Mouse (Mus musculus): ENCODE measurements at regions not wholly inside any gene's neighbourhood (a gene's known extent, or its start where the extent isn't known, plus 50 kb on each side); places are given as distances from the start of the nearest gene placed in this dataset.
A peak's percentile ranks its signal among the peaks of the same experiment; 100 is the strongest.

GRCm38 (mm10) chr1:185900316-185900715, 216.8 kb downstream of the Lyplal1 start:
- Histone ChIP-seq H3K4me1 (ENCODE audit: control insufficient read depth, insufficient read depth, low read length) (no peaks in the 10 kb centered on the region), H3K36me3 (ENCODE audit: control insufficient read depth, insufficient read depth, low read length) (no peaks in the 10 kb centered on the region), H3K4me3 (ENCODE audit: insufficient read depth, low read depth, low read length) (no peak overlapping the region), H3K27me3 (replicated peaks; ENCODE audit: control insufficient read depth, insufficient read depth, low read length) (no peaks in the 10 kb centered on the region), H3K27ac (ENCODE audit: insufficient read depth, low read depth, low read length) (no peak overlapping the region)
- DNase-seq, result no peak
- 75% methylated on average over 3 of the region's 3 CpGs for WGBS
- no peak for TF ChIP-seq CTCF (conservative IDR thresholded peaks at IDR 0.05; ENCODE audit: insufficient read depth, insufficient read length, low read depth, low read length)
- no peak for TF ChIP-seq POLR2A (IDR thresholded peaks at IDR 0.05; ENCODE audit: low read depth, low read length)

GRCm38 (mm10) chr1:185902395-185902794, 214.7 kb downstream of the Lyplal1 start:
- Histone ChIP-seq H3K4me1 (ENCODE audit: control insufficient read depth, insufficient read depth, low read length) (no peaks in the 10 kb centered on the region), H3K27ac (ENCODE audit: insufficient read depth, low read depth, low read length) (no peak overlapping the region), H3K27me3 (replicated peaks; ENCODE audit: control insufficient read depth, insufficient read depth, low read length) (no peaks in the 10 kb centered on the region), H3K36me3 (ENCODE audit: control insufficient read depth, insufficient read depth, low read length) (no peaks in the 10 kb centered on the region), H3K4me3 (ENCODE audit: insufficient read depth, low read depth, low read length) (no peak overlapping the region)
- no peak for DNase-seq
- 89% methylated on average over 3 of the region's 3 CpGs for whole genome bisulfite sequencing
- TF ChIP-seq POLR2A (IDR thresholded peaks at IDR 0.05; ENCODE audit: low read depth, low read length) (no peak), CTCF (conservative IDR thresholded peaks at IDR 0.05; ENCODE audit: insufficient read depth, insufficient read length, low read depth, low read length) (no peak)

GRCm38 (mm10) chr1:185905666-185906065, 211.4 kb downstream of the Lyplal1 start:
- DNase-seq, result no peak
- H3K27me3 ChIP-seq (replicated peaks; ENCODE audit: control insufficient read depth, insufficient read depth, low read length), result no peaks in the 10 kb centered on the region
- H3K4me3 ChIP-seq (ENCODE audit: insufficient read depth, low read depth, low read length), result no peak overlapping the region
- H3K36me3 ChIP-seq (ENCODE audit: control insufficient read depth, insufficient read depth, low read length), result no peaks in the 10 kb centered on the region
- 69% methylated on average over 7 of the region's 7 CpGs for WGBS
- TF ChIP-seq POLR2A (IDR thresholded peaks at IDR 0.05; ENCODE audit: low read depth, low read length) (no peak), CTCF (conservative IDR thresholded peaks at IDR 0.05; ENCODE audit: insufficient read depth, insufficient read length, low read depth, low read length) (no peak)
- H3K27ac ChIP-seq (ENCODE audit: insufficient read depth, low read depth, low read length), result no peak overlapping the region
- H3K4me1 ChIP-seq (ENCODE audit: control insufficient read depth, insufficient read depth, low read length), result no peaks in the 10 kb centered on the region

- no peak for TF ChIP-seq CTCF (conservative IDR thresholded peaks at IDR 0.05; ENCODE audit: insufficient read depth, insufficient read length, low read depth, low read length)
- TF ChIP-seq POLR2A (IDR thresholded peaks at IDR 0.05; ENCODE audit: low read depth, low read length), result no peak
- no peaks in the 10 kb centered on the region for H3K4me1 ChIP-seq (ENCODE audit: control insufficient read depth, insufficient read depth, low read length)
These were observed 201.5 kb downstream of the Lyplal1 start for GRCm38 (mm10) chr1:185915579-185915978.

GRCm38 (mm10) chr1:185918663-185919062, 198.4 kb downstream of the Lyplal1 start:
- DNase-seq, result no peak
- no peak for TF ChIP-seq CTCF (conservative IDR thresholded peaks at IDR 0.05; ENCODE audit: insufficient read depth, insufficient read length, low read depth, low read length)
- TF ChIP-seq POLR2A (IDR thresholded peaks at IDR 0.05; ENCODE audit: low read depth, low read length), result no peak
- H3K4me3 ChIP-seq (ENCODE audit: insufficient read depth, low read depth, low read length), result no peak overlapping the region
- no peaks in the 10 kb centered on the region for H3K27me3 ChIP-seq (replicated peaks; ENCODE audit: control insufficient read depth, insufficient read depth, low read length)
- no peaks in the 10 kb centered on the region for H3K4me1 ChIP-seq (ENCODE audit: control insufficient read depth, insufficient read depth, low read length)
- no peaks in the 10 kb centered on the region for H3K36me3 ChIP-seq (ENCODE audit: control insufficient read depth, insufficient read depth, low read length)
- H3K27ac ChIP-seq (ENCODE audit: insufficient read depth, low read depth, low read length), result no peak overlapping the region
- 78% methylated on average over 1 of the region's 1 CpGs for WGBS

More at GRCm38 (mm10) chr1:185915579-185915978, 201.5 kb downstream of the Lyplal1 start:
- Histone ChIP-seq H3K4me3 (ENCODE audit: insufficient read depth, low read depth, low read length) (no peak overlapping the region), H3K36me3 (ENCODE audit: control insufficient read depth, insufficient read depth, low read length) (no peaks in the 10 kb centered on the region), H3K27me3 (replicated peaks; ENCODE audit: control insufficient read depth, insufficient read depth, low read length) (no peaks in the 10 kb centered on the region), H3K27ac (ENCODE audit: insufficient read depth, low read depth, low read length) (no peak overlapping the region)
- no peak for DNase-seq
- 50% methylated on average over 2 of the region's 2 CpGs for WGBS

GRCm38 (mm10) chr1:185923723-185924122, 193.4 kb downstream of the Lyplal1 start:
- 75% methylated on average over 2 of the region's 2 CpGs for WGBS
- Histone ChIP-seq H3K27ac (ENCODE audit: insufficient read depth, low read depth, low read length) (no peak overlapping the region), H3K4me3 (ENCODE audit: insufficient read depth, low read depth, low read length) (no peak overlapping the region), H3K4me1 (ENCODE audit: control insufficient read depth, insufficient read depth, low read length) (no peaks in the 10 kb centered on the region), H3K27me3 (replicated peaks; ENCODE audit: control insufficient read depth, insufficient read depth, low read length) (no peaks in the 10 kb centered on the region), H3K36me3 (ENCODE audit: control insufficient read depth, insufficient read depth, low read length) (no peaks in the 10 kb centered on the region)
- DNase-seq, result no peak
- TF ChIP-seq CTCF (conservative IDR thresholded peaks at IDR 0.05; ENCODE audit: insufficient read depth, insufficient read length, low read depth, low read length) (no peak), POLR2A (IDR thresholded peaks at IDR 0.05; ENCODE audit: low read depth, low read length) (no peak)

GRCm38 (mm10) chr1:185929000-185929399, 188.1 kb downstream of the Lyplal1 start:
- WGBS, result 29% methylated on average over 2 of the region's 2 CpGs
- no peak for DNase-seq
- TF ChIP-seq CTCF (conservative IDR thresholded peaks at IDR 0.05; ENCODE audit: insufficient read depth, insufficient read length, low read depth, low read length), result no peak
- no peak for TF ChIP-seq POLR2A (IDR thresholded peaks at IDR 0.05; ENCODE audit: low read depth, low read length)
- no peaks in the 10 kb centered on the region for H3K36me3 ChIP-seq (ENCODE audit: control insufficient read depth, insufficient read depth, low read length)
- H3K27me3 ChIP-seq (replicated peaks; ENCODE audit: control insufficient read depth, insufficient read depth, low read length), result no peaks in the 10 kb centered on the region
- no peaks in the 10 kb centered on the region for H3K4me1 ChIP-seq (ENCODE audit: control insufficient read depth, insufficient read depth, low read length)
- no peak overlapping the region for H3K27ac ChIP-seq (ENCODE audit: insufficient read depth, low read depth, low read length)
- no peak overlapping the region for H3K4me3 ChIP-seq (ENCODE audit: insufficient read depth, low read depth, low read length)

- WGBS, result 86% methylated on average over 5 of the region's 5 CpGs
- H3K4me1 ChIP-seq (ENCODE audit: control insufficient read depth, insufficient read depth, low read length), result no peaks in the 10 kb centered on the region
- no peak for DNase-seq
- TF ChIP-seq CTCF (conservative IDR thresholded peaks at IDR 0.05; ENCODE audit: insufficient read depth, insufficient read length, low read depth, low read length) (peak; percentile 26; the same call in 1 of the 2 replicates), POLR2A (IDR thresholded peaks at IDR 0.05; ENCODE audit: low read depth, low read length) (no peak)
- no peaks in the 10 kb centered on the region for H3K27me3 ChIP-seq (replicated peaks; ENCODE audit: control insufficient read depth, insufficient read depth, low read length)
- no peak overlapping the region for H3K4me3 ChIP-seq (ENCODE audit: insufficient read depth, low read depth, low read length)
- no peaks in the 10 kb centered on the region for H3K36me3 ChIP-seq (ENCODE audit: control insufficient read depth, insufficient read depth, low read length)
- H3K27ac ChIP-seq (ENCODE audit: insufficient read depth, low read depth, low read length), result no peak overlapping the region
These were observed 187.3 kb downstream of the Lyplal1 start for GRCm38 (mm10) chr1:185929761-185930160.

Measured in kidney, adult 2 months (tissue).